Mouse (Mus musculus) bone marrow macrophage, adult 2 months (primary cell): ENCODE data around the gene Hivep3. TPM values are rescaled to one million over a fixed set of nuclear protein-coding genes. Genes with fewer than 3 reads are reported as not detected.

Experiments used
- H3K27ac ChIP-seq: 2 replicates; pipeline ENCODE4 v1.5.1; 2012; ENCODE audit warnings: low read depth, low read length; ENCODE audit not compliant: insufficient read depth
- H3K4me1 ChIP-seq: 2 replicates; pipeline ENCODE4 v1.6.1; 2012; ENCODE audit warnings: low read length; ENCODE audit not compliant: control insufficient read depth, insufficient read depth
- H3K4me3 ChIP-seq: 2 replicates; pipeline ENCODE4 v1.5.1; 2012; ENCODE audit warnings: mild to moderate bottlenecking, low read length, moderate library complexity; ENCODE audit not compliant: insufficient read depth
- CTCF ChIP-seq: IDR thresholded peaks from 2 replicates; pipeline ENCODE4 v1.5.1; 2012; ENCODE audit warnings: low read depth, mild to moderate bottlenecking, low read length, moderate library complexity
- POLR2A ChIP-seq: IDR thresholded peaks from 2 replicates; pipeline ENCODE4 v1.6.1; 2012; ENCODE audit warnings: mild to moderate bottlenecking, low read depth, low read length, borderline replicate concordance
- polyA plus RNA-seq: library from polyadenylated mRNA; stranded (reverse); fragments of >200 nt; gene quantifications from 2 replicates; pipeline ENCODE4 v1.2.4, GENCODE M21; 2012; ENCODE audit not compliant: missing spikeins, insufficient read depth, insufficient read length

The Hivep3 gene
- polyA plus RNA-seq, 1 experiment: 19.8 TPM

DNA sequence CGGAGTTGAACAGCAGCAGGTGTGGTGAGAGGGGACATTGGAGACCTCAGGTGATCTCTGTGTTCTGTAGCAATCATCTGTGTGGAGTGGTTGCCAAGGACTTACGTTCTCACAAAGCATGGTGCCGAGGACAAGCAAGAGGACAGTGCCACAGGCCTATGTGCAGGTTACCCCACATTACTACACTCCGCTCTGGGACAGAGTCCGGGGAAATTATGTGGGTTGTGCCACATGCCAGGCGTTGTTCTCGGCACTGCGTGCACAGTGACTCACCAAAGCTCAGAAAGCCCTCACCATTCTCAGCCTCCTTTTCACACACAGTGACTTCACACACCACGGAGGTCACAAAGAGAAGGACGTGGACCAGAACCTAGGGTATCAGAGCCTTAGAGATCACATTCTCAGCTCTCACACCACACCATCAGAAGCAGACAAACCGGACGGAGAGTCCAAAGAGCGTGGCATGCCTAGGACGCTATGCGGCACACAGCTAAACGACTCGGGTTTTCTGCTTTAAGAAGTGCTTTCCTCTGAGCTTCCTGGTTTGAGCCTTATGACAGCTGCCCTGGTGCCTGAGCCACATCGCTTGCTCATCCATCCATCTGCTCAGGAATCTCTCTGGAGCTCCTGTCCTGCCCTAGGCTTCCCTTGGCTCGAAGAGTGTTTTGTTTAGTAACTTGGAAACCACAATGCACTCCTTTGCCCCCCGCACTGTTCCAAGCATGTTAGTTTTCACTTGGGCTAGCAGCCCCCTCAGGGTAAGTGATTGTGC lies 330.0 kb downstream of the Hivep3 start:
- no peak overlapping the region for H3K4me3 ChIP-seq
- no peak overlapping the region for H3K27ac ChIP-seq
- peaks cover 17% of the 10 kb centered on the region for H3K4me1 ChIP-seq
- no peak for TF ChIP-seq CTCF
- TF ChIP-seq POLR2A: no peak

- Histone ChIP-seq H3K4me1 (peaks cover 17% of the 10 kb centered on the region), H3K27ac (no peak within 1 kb of the TSS), H3K4me3 (no peak within 1 kb of the TSS)
- TF ChIP-seq CTCF (no peak), POLR2A (no peak)
These were observed 331.1 kb downstream of the Hivep3 start, which contains the start of gene AL607142.1 for GRCm38 (mm10) chr4:120064696-120065095. TSS of gene AL607142.1 (plus strand) at chr4:120064996.

DNA sequence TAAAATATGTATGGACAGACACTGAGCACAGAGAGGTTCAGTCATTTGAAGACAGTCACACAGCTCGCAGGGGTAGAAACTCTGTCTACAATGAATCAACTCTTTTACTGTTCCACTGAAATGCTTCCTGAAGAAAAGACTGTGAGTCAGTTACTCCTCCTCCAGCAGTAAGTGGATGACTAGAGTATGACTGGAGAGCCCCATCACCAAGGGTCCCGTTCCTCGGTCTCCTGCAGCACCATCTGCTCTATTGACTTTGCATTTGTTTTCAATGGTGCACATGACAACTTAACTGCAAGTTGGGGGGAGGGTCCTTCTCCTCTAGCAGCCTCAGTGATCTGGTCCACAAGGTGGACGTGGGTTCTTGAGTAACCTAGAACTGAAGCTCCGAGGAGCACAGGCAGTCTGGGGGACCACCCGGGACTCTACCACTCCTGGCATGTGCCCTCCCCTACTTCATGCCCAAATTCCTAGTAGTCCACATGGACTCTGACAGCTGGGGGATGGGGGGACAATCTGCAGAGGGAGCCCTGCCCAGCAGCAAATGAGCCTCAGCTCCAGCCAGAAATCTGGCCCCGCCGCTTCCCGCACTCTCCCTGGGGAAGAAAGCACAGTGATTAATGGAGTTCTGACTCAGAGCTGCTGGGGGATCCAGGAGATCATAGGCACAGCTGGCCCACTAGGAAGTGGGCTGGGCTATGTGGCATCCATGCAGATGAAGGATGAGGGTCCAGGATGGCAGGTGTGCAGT lies 333.4 kb downstream of the Hivep3 start:
- Histone ChIP-seq H3K4me1 (peaks cover 8% of the 10 kb centered on the region), H3K27ac (no peak overlapping the region), H3K4me3 (no peak overlapping the region)
- TF ChIP-seq CTCF: no peak
- no peak for TF ChIP-seq POLR2A

GRCm38 (mm10) chr4:120067592-120068235 lies 334.1 kb downstream of the Hivep3 start:
- 0 out of 2 replicates have a peak, but pooled peaks cover 2% of the 10 kb centered on the region for H3K4me1 ChIP-seq
- H3K4me3 ChIP-seq: no peak overlapping the region
- no peak for TF ChIP-seq POLR2A
- no peak for TF ChIP-seq CTCF
- H3K27ac ChIP-seq: no peak overlapping the region

DNA sequence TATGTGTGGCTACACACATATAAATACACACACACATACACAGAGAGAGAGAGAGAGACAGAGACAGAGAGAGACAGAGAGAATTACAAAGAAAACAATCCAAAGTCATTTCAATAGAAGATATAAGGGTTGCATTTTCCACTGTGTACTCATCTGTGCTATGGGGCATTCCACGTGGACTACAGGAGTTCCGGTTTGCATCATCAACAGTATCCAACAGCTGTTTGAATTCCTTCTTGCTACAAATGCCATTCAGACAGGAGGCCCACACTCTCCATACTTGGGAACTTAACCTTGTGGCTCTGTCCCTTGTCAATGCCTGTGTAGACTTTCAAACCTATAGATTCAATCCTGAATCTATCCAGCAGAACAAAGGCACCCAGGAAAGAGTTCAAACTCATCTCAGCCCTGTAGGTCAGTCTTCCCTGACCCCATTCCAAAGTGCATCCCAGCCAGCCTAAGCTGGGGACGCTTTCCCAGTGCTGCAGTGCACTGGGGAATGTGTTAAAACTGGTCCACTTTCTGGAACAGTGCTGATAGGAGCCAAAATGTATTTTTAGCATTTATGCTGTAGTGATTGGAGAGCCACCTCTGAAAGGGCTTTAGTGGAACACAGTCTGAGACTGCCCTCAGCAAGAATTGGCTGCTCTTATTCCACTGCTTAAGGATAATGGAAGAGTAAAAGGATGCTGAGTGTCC lies 335.4 kb downstream of the Hivep3 start:
- no peak overlapping the region for H3K4me3 ChIP-seq
- no peak for TF ChIP-seq POLR2A
- no peak for TF ChIP-seq CTCF
- no peak overlapping the region for H3K27ac ChIP-seq
- H3K4me1 ChIP-seq: peaks cover 4% of the 10 kb centered on the region

GRCm38 (mm10) chr4:120069582-120069980 lies 336.0 kb downstream of the Hivep3 start:
- H3K4me1 ChIP-seq: peaks cover 4% of the 10 kb centered on the region
- no peak overlapping the region for H3K4me3 ChIP-seq
- no peak overlapping the region for H3K27ac ChIP-seq
- TF ChIP-seq POLR2A (no peak), CTCF (no peak)

DNA sequence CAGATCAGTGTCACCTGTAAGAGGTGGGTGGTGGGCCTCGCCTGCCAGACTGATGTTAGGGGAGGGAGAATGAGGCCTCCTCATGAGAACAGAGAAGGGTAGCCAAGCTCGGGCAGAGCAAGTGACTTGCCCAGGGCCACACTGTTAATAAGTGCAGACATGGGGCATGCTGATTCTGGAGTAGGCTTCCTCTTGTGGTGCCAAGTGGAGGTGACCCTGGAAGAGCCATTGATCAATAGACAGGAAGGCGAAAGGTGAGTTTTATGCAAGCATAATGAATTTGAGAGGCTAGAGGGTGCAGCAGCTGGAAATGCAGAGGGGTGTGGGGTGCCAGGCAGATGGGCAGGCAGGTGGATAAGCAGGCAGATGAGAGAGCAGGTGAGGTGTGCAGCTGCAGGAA lies 337.8 kb downstream of the Hivep3 start:
- TF ChIP-seq CTCF (no peak), POLR2A (no peak)
- Histone ChIP-seq H3K4me3 (no peak overlapping the region), H3K27ac (no peak overlapping the region), H3K4me1 (peaks cover 4% of the 10 kb centered on the region)

GRCm38 (mm10) chr4:120071842-120072507 lies 338.4 kb downstream of the Hivep3 start:
- TF ChIP-seq POLR2A: no peak
- no peak for TF ChIP-seq CTCF
- Histone ChIP-seq H3K27ac (no peak overlapping the region), H3K4me1 (peaks cover 4% of the 10 kb centered on the region), H3K4me3 (no peak overlapping the region)

GRCm38 (mm10) chr4:120074061-120074460 lies 340.5 kb downstream of the Hivep3 start:
- Histone ChIP-seq H3K4me1 (peaks cover 4% of the 10 kb centered on the region), H3K4me3 (no peak overlapping the region), H3K27ac (no peak overlapping the region)
- TF ChIP-seq CTCF: no peak
- no peak for TF ChIP-seq POLR2A
